Mouse (Mus musculus): ENCODE measurements around the gene Cul9.
"Not testable (repeated sequence)": the region's sequence is repeated elsewhere in the genome, so short reads cannot be mapped to it uniquely, and the experiment has no call there.

Cul9 gene

DNA sequence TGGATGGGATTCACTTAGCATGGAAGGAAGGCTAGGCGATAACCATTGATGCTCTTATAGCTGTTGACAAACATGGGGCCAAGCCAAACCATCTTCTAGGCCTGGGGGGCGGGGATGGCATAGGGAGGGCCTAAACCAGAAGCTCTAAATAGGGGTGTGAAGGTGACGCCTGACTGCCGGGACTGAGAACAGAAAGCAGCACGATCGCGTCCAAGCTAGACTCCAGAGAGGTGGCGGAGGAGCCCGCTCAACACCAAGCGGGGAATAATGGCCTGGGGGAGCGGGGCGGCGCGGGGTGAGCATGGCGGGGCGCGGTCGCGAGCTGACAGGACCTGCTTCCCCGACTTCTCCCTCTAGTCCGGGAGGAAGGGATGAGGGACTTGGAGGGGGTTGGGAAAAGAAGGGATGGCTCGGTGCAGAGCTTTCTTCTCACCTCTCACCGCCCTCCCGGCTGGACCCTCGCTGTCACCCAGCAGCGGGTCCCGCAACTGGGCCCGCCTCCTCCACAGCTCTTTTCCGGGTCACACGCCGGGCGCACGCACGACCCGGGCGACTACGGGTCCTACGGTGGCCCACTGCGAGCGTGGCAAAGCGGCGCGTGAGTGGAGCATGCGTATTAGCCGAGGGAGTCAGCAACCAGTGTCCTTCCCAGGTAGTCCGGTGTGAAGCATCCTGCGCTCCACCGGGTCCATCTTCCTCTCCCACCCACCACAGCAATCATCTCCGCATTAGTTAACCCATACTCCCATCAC, at the start of gene Cul9:
Cul9 (minus strand) TSS at position 576 of the 752 bp plus-strand sequence.
- DNase-seq (ENCODE audit: low read depth): no peak

DNA sequence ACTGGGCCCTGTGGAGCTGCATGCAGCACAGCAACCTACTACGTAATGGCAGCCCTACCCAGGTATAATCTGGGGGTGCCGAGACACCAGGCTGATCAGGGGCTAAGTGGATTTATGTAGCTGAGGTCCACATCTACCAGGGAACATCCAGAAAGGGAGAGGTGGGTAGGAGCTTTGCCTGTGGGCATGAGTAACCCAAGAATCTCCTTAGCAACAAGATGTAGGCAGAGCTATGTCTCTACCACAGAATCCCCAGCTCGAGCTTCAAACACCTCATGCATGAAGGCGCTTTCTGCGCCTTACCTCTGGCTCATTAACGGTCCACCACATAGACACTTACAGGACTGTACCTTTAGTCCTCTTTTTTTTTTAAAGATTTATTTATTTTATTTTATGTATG, 49.1 kb upstream of the Cul9 start:
- DNase-seq (ENCODE audit: low read depth): no peak

DNA sequence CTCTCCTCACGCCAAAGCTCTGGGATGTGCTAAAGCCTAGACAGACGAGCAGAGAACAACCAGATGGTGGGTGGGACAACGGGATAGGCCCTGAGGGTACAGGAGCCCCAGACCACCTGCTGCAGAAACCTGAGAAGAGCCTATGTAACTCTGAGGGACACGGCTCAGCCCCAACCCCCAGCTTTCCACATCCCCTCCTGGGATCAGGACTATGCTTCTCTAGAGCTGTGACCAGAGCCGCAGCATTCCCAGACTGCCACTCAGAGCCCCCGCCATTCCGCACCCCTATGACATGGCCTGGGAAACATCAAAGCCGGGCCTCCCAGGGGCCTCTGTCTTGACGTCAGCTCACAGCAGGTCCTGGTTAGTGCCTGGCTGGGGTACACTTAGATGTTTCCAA, 48.4 kb upstream of the Cul9 start:
- DNase-seq (ENCODE audit: low read depth): peak; percentile 63

DNA sequence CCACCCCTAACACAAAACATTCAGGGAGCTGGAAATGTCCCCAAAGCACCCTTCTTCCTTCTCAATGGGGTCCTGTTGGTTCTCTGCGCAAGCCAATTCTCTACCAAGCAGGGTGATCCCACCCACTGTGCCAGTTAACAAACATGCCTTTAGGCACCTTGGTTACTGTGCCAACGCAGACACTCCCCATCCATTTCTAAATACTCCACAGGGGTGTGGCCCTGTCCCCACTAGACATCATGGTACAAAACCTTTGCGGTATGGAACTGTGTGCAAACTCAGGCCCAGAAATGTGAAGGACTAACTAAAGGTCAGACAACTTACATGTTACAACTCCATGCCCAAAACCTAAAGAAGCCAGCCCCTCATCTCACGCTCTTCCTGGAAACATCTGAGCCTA, 46.9 kb upstream of the Cul9 start:
- DNase-seq (ENCODE audit: low read depth): no peak

GRCm38 (mm10) chr17:46591406-46591805, 45.2 kb upstream of the Cul9 start:
- no peak for DNase-seq (ENCODE audit: low read depth)

- no peak for DNase-seq (ENCODE audit: low read depth)
These were observed 44.3 kb upstream of the Cul9 start for GRCm38 (mm10) chr17:46590439-46590838.

GRCm38 (mm10) chr17:46589635-46590314, 43.6 kb upstream of the Cul9 start:
- DNase-seq (ENCODE audit: low read depth): no peak

DNA sequence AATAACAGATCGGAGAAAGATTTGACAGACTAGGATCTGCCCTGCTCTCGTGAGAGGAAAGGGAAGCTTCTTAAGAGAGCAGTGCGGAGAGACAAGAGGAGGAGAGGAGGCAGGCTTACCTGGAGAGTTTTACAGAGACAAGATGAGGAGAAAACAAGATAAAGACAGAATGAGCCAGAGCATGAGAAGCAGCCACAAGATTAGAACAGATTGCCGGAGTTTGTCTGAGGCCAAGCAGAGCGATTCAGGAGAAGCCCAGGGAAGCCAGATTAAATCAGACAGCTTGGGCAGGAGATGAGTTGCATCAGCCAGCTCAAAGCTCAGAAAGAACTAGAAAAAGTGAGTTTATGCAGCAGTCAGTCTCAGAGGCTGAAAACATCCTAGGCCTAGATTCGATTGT, 42.7 kb upstream of the Cul9 start:
- no peak for DNase-seq (ENCODE audit: low read depth)

- no peak for DNase-seq (ENCODE audit: low read depth)
These were observed 42.0 kb upstream of the Cul9 start for GRCm38 (mm10) chr17:46588173-46588572.

- DNase-seq (ENCODE audit: low read depth): no peak
These were observed 40.1 kb upstream of the Cul9 start for GRCm38 (mm10) chr17:46586327-46586726.

DNA sequence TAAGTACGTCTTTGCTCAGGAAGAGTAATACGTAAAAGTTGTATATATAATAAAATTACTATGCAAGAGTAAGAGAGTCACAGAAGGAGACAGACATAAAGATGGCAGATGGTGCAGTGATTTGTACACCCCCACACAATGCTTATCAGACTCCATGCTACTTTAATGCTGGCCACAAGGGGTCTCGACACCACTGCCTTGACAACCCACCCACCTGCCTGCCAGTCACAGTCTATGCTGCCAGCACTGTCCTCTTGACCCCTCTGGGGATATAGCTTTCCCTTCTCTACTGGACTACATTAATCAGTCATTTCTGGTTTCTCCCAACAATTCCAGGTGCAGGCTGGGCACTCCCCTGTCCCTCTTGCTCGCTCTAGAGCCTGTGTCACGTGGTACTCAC, 32.5 kb upstream of the Cul9 start:
- no peak for DNase-seq (ENCODE audit: low read depth)

GRCm38 (mm10) chr17:46576070-46576469, 29.9 kb upstream of the Cul9 start:
- no peak for DNase-seq (ENCODE audit: low read depth)

DNA sequence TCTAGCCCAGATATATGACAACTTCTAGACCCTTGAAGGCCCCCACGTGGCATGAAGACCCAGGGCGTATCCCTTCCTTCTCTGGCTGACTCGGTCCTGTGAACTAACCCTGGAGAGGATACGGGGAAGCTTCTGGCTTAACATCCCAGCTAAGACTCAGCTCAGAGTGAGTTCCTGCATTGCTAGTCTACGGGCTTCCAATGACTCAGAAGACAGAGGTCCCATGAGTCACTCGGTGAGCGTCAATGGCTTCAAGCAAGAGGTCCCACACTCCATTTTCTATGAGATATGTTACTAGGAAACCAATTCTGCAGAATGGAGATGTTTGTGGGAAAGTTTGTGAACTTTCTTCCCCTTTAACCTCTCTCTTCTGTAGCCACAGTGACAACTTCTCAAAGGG, 28.3 kb upstream of the Cul9 start:
- no peak for DNase-seq (ENCODE audit: low read depth)

DNA sequence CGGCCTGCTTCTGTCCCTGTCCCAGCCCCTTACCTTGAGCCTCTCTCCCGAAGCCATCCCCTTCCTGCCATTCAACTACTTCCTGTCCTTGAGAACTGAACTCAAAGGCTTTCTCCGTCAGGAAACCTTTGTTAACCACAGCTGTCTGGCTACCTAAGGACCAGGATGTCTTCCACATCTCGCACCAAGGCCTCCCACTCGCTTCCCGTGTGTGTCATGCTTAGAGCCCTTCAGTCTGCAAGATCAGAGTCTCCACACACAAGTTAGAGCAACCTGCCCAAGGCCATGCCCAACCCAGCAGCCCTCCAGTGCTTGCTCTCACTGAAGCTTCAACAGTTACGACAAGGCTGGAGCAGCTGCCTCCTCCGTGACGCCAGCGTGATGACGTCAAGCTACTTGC, 24.8 kb upstream of the Cul9 start:
- no peak for DNase-seq (ENCODE audit: low read depth)

DNA sequence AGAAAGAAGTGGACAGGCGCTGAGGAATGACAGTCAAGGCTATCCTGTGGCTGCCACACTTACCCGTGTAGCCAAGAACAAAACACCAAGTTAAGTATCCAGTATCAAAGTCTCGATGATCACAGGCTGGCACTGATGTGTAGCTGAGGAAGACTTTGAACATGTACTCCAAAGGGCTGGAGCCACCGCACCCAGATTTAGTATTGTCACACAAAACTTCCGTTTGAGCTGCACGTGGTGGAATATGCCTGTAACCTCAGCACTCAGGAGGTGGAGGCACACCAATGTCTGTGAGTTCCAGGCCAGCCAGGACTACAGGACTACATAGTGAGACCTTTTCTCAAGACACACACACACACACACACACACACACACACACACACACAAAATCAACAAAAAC, 13.0 kb upstream of the Cul9 start:
- DNase-seq (ENCODE audit: low read depth): no peak

DNA sequence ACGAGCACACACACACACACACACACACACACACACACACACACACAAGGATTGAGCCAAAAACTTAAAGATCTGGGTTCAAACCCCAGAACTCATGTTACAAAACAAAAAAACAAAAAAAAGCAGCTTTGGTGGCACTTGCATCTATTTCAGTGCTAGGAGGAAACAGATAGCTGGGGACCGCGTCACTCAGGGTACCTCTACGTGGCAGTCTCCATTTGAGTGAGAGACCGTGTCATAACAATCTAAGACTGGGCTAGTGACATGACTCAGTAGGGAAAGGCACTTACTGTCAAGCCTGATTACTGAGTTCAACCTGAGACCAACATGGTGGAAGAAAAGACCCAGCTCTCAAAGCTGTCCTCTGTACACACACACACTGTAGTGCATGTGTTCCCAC, 12.0 kb upstream of the Cul9 start:
- DNase-seq (ENCODE audit: low read depth): no peak

DNA sequence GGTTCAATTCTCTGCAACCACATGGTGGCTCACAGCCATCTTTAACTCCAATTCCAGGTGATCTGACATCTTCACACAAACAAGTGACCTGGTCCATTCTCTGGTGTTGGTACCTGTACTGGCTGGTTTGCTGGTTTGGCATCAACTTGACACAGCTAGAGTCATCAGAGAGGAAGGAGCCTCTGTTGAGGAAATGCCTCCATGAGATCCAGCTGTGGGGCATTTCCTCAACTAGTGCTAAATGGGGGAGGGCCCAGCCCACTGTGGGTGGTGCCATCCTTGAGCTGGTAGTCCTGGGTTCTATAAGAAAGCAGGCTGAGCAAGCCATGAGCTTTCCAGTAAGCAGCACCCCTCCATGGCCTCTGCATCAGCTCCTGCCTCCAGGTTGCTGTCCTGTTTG, 11.1 kb upstream of the Cul9 start:
- DNase-seq (ENCODE audit: low read depth): not testable (repeated sequence)

GRCm38 (mm10) chr17:46556584-46556945, 10.4 kb upstream of the Cul9 start:
- no peak for DNase-seq (ENCODE audit: low read depth)

GRCm38 (mm10) chr17:46555673-46556583, 9.7 kb upstream of the Cul9 start, which contains the start of gene Srf:
Srf (minus strand) TSS chr17:46556175.
- DNase-seq (ENCODE audit: low read depth): peak; percentile 95

DNA sequence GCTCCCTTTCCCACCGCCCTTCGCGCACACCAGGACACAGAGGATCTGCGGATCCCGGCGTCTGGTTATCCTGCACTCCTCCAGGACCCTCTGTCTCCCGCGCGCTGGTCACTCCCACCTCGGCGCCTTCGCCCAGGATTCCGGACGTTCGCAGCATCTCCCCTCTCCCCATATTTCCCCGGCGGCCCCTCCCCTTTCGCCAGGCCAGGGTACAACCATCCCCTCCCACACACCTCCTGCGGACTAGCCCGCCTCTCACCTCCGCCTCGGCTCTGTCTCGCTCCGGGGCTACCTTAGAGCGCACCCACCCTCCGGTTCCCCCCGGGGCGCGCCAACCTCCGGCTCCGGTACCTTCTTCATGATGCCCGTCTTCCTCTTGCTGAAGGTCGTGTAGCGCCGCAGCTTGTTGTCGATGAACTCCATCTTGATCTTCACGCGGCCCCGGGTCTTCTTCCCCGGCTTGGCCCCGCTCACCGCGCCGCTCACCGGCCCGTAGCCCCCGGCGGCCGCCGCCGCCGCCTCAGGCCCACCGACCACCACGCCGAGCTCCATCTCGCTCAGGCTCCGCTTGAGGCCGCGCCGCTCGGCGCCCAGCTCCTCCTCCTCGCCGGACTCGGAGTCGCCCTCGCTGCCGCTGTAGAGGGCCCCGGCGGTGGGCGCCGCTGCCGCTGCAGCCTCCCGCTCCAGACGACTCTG, 8.9 kb upstream of the Cul9 start:
- DNase-seq (ENCODE audit: low read depth): no peak

DNA sequence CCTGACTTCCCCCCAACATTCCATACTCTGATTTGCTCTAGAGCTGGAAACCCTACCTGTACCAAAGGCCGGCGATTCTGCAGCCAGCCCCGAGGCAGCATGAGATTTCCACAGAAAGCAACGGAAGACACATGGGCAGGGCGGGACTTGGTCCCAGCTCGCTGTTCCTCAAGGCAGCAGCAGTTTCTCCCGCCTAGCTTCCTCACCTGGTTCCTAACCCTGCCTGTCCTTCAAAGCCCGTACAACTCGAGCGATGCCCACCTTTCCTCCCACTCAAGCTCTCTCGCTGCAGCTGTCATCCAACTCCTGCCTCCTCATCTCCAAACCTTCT, 8.4 kb upstream of the Cul9 start:
- no peak for DNase-seq (ENCODE audit: low read depth)

- DNase-seq (ENCODE audit: low read depth): no peak
These were observed 7.7 kb upstream of the Cul9 start for GRCm38 (mm10) chr17:46553926-46554325.
